Mouse (Mus musculus) adipocyte (in vitro differentiated cells): ENCODE results near the gene Glis3.

Source experiments
- DNase-seq: peaks from one replicate; pipeline ENCODE4 v3.0.0-alpha.2; 2016; ENCODE audit warnings: low spot score

Gene Glis3

DNA sequence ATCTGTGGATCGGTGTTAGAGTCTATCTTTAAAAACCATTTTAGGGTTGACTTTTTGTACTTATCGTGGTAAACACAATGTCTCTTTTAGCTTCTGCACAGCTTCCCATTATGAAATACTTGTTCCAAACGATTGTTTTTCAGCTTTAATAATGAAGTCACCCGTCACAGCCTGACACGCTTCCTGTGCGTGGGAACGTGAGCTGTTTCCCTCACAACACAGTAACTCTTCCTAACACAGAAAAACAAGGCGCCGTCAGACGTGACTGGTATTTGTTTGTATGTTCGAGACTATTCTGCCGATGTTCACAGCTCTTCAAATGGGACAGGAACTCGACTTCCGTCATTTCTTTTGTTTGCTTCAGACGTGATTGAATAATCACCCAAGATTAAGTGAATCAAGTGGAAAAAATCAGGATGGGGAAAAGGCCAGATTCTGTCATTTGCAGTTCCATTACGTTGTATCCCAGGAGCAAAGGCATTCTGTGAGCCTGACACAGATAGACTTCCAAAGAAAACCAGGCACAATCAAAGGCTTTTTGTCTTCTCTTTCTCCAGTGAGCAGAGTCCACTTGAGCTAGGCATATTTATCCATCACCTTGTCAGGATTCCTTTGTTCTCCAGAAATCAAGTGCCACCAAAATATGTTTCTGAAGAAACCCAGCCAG, 351.3 kb downstream of the Glis3 start:
- DNase-seq = peak; percentile 5

GRCm38 (mm10) chr19:28327536-28327935, 352.3 kb downstream of the Glis3 start:
- no peak for DNase-seq

GRCm38 (mm10) chr19:28306036-28306435, 373.8 kb downstream of the Glis3 start:
- DNase-seq = no peak

GRCm38 (mm10) chr19:28305510-28305909, 374.4 kb downstream of the Glis3 start:
- DNase-seq = no peak

DNA sequence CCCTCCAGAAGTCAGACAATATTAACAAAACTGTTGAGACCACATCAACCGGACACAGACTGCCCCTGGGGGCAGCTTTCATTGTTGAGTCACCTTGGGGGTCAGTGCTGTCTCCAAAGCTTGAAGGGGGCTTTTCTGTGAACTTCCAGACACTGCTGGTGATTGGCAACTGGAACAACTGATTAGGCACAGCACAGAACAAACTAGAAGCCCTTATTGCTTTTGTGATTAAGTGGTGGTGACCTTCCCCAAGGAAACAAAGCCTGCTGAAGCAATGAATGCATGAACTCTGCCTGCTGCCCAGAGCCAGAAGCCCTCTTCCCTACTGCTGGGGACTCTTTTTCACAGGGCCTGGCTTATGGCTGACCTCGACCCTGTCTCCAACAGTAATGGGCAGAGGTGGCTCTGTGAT, 377.0 kb downstream of the Glis3 start:
- no peak for DNase-seq

GRCm38 (mm10) chr19:28300226-28300625, 379.7 kb downstream of the Glis3 start:
- peak; percentile 83 for DNase-seq

GRCm38 (mm10) chr19:28299211-28299775, 380.6 kb downstream of the Glis3 start:
- DNase-seq = no peak

DNA sequence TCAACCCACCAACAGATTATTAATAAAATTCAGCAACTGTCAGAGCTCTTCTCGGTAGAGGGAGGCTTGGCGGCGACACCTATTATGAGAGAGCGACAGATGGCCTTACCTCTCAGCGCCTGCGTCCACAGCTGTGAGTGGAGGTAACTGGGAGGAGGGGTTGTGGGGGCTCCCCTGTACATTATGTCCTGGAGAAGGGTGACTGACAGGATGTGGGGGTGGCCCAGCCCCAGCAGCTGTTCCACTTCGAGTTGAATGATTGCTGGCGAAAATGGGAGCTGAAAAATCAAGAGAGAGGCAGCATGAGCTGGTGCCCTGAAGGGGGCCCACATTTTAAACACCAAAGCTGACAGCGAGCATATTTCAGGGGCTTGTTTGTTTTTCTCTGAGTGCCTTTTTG, 381.2 kb downstream of the Glis3 start:
- no peak for DNase-seq

DNA sequence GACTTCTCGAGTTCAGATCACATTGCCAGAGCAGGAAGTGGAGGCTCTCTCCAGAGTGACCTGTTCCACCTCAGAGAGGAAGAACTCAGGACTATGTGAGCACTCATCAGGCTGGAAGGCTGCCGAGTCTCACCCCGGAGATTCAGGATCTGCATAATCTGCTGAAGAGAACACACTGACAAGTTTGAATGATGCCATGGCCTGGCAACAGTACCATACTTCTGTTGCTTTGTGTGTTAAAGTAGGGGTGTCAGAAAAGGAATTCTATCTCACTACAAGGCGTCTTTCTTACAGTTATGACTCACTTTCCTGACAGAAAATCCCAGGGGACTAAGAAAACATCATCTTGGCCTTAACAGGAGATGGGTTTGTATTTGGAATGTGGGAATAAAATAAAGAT, 388.3 kb downstream of the Glis3 start:
- DNase-seq = no peak

DNA sequence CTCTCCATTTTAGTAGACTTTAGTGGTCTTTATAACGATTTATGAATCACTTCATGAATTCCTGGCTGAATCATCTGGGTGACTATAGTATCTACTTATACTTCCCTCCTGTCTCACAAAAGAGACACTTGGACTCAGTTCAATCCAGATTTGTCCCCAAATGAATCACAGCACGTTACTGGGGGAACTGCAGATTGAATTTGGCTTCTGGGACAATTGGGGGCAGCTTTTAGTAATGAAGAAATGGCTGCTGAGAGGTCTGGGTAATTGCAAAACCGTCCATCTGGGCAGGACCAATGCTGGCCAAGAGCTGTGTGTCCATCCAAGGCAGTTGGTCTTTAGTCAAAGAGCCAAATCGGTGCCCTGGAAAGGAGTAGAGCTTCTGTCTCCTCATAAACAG, 390.4 kb downstream of the Glis3 start:
- DNase-seq = peak; percentile 36

- no peak for DNase-seq
Observed at GRCm38 (mm10) chr19:28287431-28287830, 392.4 kb downstream of the Glis3 start.

DNA sequence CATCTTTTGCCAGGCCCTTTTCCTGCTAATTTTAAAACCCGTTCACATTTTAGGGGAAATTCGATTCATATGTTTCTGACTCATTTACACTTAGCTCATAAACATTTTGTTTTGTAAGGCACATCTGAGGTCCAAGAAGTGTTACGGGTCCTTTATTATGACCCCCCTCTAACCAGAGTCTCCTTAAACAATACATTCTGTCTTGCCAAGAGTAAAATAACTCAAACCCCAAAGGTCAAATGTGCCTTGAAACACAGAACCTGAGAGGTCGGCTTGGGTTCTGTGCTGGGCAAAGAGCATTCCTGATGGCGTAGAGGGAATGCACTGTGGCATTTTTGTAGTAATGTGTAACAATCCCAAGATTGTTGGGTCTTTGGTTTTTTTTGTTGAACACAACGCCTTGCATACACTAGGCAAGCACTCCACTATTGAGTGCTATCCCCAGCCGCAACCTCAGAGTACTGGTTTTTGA, 395.7 kb downstream of the Glis3 start:
- DNase-seq = no peak

DNA sequence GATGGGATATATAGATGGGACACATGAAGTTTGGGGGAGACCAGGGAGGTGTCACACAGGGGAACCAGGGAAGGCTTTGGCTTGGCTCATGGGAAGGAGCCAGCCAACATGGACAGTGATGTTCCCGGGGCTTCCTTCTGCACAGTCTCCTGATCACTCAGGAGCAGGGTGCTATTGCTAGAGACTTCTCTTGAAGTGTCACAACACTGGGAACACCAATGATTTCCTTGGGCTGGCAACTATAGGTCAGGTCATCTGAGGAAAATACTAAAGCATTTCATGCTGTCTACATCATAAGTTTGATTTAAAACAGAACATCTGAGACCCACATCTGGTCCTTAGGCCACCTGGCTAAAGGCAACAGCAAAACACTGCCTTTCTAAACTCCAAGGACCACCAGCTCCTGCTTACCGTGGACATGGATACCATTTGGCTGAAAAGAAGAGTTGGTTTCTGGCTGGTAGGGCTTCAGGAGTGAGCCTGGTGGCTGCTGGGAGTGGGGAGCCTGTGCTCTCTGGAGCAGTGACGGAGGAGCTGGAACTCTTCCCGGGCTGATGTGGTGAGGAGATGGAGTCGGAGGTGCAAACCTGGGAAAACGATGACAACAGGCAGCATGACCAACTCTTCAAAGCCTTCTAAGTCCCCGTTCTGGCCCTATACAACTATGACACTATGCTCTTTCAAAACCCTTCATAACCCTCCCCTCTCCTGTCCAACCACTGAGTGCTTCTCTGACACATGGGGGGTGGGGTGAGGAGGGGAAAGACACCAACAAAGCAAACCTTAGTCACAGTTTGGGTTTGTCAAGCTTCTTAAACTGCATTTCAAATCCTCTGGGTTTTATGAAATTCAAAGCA, 396.4 kb downstream of the Glis3 start:
- DNase-seq = peak; percentile 44

- no peak for DNase-seq
Observed at GRCm38 (mm10) chr19:28281405-28281804, 398.5 kb downstream of the Glis3 start.

DNA sequence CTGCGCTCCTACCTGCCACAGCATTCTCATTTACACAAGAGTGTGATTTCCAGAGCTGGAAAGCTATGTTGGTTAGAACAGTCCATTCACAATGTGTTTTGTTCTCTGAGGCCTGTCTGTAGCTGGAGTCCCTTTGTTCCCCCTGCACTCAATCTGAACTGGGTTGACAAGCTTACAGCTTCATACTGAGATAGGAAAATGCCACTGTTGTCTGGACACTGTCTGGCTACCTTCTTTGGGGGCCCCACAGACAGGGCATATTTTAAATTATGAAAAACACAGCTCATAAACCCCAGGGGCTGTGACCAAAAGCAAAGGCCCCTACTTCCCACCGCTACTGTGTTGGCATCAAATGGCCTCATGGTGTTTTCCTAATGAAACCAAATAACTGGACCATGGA, 402.8 kb downstream of the Glis3 start:
- DNase-seq = no peak

- DNase-seq = no peak
Observed at GRCm38 (mm10) chr19:28274501-28274900, 405.4 kb downstream of the Glis3 start.

DNA sequence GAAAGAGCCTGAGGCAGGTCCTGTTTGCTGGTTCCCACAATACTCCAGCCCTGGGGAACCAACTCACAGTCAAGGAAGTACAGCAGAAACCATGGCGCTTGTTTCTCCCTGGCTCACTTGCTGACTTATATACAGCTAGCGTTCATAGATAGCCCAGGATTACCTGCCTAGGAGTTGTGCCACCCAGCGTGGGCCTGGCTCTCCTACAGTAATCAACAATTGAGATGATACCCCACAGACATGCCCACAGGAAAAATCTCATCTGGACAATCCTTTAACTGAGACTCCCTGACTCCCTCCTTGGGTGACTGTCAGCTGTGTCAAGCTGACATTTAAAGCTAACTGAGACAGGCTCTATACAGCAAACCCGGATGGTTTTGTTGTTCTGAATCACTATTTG, 405.9 kb downstream of the Glis3 start:
- no peak for DNase-seq

GRCm38 (mm10) chr19:28266850-28267249, 413.0 kb downstream of the Glis3 start:
- DNase-seq = no peak

DNA sequence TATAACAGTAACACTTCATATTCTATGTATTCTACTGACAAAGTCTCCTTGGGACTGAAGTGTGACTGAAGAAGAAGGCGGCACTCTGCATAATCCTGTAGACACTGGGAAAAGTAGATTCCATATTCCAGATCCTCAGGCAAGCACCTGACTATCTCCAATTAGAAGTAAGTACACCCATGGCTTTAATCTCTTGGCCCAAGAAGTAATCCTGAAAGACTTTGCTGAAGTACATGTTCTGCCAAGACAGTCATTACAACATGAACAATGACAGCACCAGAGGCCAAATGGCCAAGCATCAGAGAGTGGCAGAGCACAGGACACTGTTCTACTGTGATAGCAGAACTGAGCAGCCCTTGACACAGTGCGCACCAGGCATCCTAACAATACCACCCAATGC, 414.1 kb downstream of the Glis3 start:
- peak; percentile 10 for DNase-seq

- DNase-seq = no peak
Observed at GRCm38 (mm10) chr19:28258907-28259675, 420.8 kb downstream of the Glis3 start.

GRCm38 (mm10) chr19:28258480-28258879, 421.4 kb downstream of the Glis3 start:
- DNase-seq = no peak

- no peak for DNase-seq
Observed at GRCm38 (mm10) chr19:28247345-28247744, 432.5 kb downstream of the Glis3 start.
